Mouse (Mus musculus) lung, postnatal 0 days (tissue): ENCODE measurements around the gene Nek8. TPM values are rescaled to one million over a fixed set of nuclear protein-coding genes. Genes with fewer than 3 reads are reported as not detected.

Source experiments
- ATAC-seq: fragments of 200-750 bp; cut with Nextera tagmentation; 2 replicates; pipeline ENCODE4 v1.8.0; 2017; ENCODE audit warnings: moderate library complexity
- DNase-seq: peaks from one replicate; pipeline ENCODE4 v3.0.0-alpha.2; 2016; ENCODE audit warnings: low spot score
- H3K27ac ChIP-seq: fragments of 300-500 bp; sonication (generic); 2 replicates; pipeline ENCODE4 v1.5.1; 2014; ENCODE audit warnings: antibody characterized with exemption, mild to moderate bottlenecking, low read length, mixed read lengths
- H3K27me3 ChIP-seq: fragments of 300-500 bp; sonication (generic); replicated peaks from 2 replicates; pipeline ENCODE4 v1.6.1; 2014; ENCODE audit warnings: low read length, mixed read lengths; ENCODE audit not compliant: insufficient read depth
- H3K36me3 ChIP-seq: fragments of 300-500 bp; sonication (generic); 2 replicates; pipeline ENCODE4 v1.6.1; 2014; ENCODE audit warnings: low read length, mixed read lengths; ENCODE audit not compliant: insufficient read depth
- H3K4me1 ChIP-seq: fragments of 300-500 bp; sonication (generic); 2 replicates; pipeline ENCODE4 v1.6.1; 2014; ENCODE audit warnings: antibody characterized with exemption, low read depth, low read length, mixed read lengths; ENCODE audit not compliant: insufficient read depth
- H3K4me2 ChIP-seq: fragments of 300-500 bp; sonication (generic); replicated peaks from 2 replicates; pipeline ENCODE4 v1.6.1; 2014; ENCODE audit warnings: low read depth, mild to moderate bottlenecking, low read length, moderate library complexity, mixed read lengths
- H3K4me3 ChIP-seq: fragments of 300-500 bp; sonication (generic); 2 replicates; pipeline ENCODE4 v1.5.1; 2014; ENCODE audit warnings: low read depth, low read length
- H3K9ac ChIP-seq: fragments of 300-500 bp; sonication (generic); replicated peaks from 2 replicates; pipeline ENCODE4 v1.6.1; 2014; ENCODE audit warnings: low read depth, mild to moderate bottlenecking
- H3K9me3 ChIP-seq: fragments of 300-500 bp; sonication (generic); 2 replicates; pipeline ENCODE4 v1.6.1; 2016; ENCODE audit warnings: low read length, mixed read lengths
- CTCF ChIP-seq: IDR thresholded peaks from 2 replicates; pipeline ENCODE4 v1.5.1; 2016; ENCODE audit warnings: antibody characterized with exemption, mild to moderate bottlenecking
- EP300 ChIP-seq: IDR thresholded peaks from 2 replicates; pipeline ENCODE4 v1.6.1; 2016; ENCODE audit warnings: antibody characterized with exemption, mild to moderate bottlenecking, control low read depth
- WGBS: fragments of 180-500 bp; shearing (Covaris S2); extraction: QIAGEN DNeasy Blood & Tissue Kit; methylation state at CpG from one replicate; pipeline ENCODE4 v1.1.7; 2014; 5-methylcytosine and 5-hydroxymethylcytosine counted together
- polyA plus RNA-seq: library from polyadenylated mRNA; unstranded; fragments of >200 nt; fragmentation: Nextera tagmentation; extraction: Ambion mirVana; gene quantifications from 2 replicates; pipeline ENCODE4 v1.2.1, GENCODE M21; 2015

The Nek8 gene
- polyA plus RNA-seq, 1 experiment from 2014 or later: 11.7 TPM

GRCm38 (mm10) chr11:78155674-78156073, 20.8 kb downstream of the Nek8 start:
- H3K4me1 ChIP-seq: peaks cover 8% of the 10 kb centered on the region; the same call in 1 of the 2 replicates
- TF ChIP-seq CTCF: no peak
- TF ChIP-seq EP300: no peak
- no peak overlapping the region for H3K9ac ChIP-seq
- ATAC-seq (no peak), DNase-seq (no peak)
- H3K9me3 ChIP-seq: no peaks in the 10 kb centered on the region
- H3K4me3 ChIP-seq: no peak overlapping the region
- WGBS: 80% methylated on average over 5 of the region's 5 CpGs
- H3K4me2 ChIP-seq: no peak overlapping the region
- no peak overlapping the region for H3K27ac ChIP-seq
- H3K36me3 ChIP-seq: 0 out of 2 replicates have a peak, but pooled peaks cover 4% of the 10 kb centered on the region
- no peaks in the 10 kb centered on the region for H3K27me3 ChIP-seq

DNA sequence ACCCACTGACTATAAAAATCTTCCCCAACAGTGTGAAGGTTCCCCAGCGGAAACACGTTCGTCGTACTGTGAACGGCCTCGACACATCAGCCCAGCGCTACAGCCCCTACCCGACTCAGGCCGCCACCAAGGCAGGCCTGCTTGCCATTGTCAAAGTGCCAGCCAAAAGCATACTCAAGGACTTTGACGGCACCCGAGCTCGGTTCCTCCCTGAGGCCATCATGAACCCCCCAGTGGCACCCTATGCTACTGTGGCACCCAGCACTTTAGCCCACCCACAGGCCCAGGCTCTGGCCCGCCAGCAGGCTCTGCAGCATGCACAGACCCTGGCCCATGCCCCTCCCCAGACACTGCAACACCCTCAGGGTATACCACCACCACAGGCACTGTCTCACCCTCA, 22.7 kb downstream of the Nek8 start:
- no peak for ATAC-seq

GRCm38 (mm10) chr11:78152299-78153231, 23.9 kb downstream of the Nek8 start:
- H3K4me3 ChIP-seq: no peak overlapping the region
- peak; percentile 77 for ATAC-seq
- peak overlapping the region; percentile 74 for H3K27ac ChIP-seq
- H3K9ac ChIP-seq: no peak overlapping the region
- WGBS: 26% methylated on average over 9 of the region's 9 CpGs
- peak; percentile 67 for DNase-seq
- H3K9me3 ChIP-seq: no peaks in the 10 kb centered on the region
- 0 out of 2 replicates have a peak overlapping the region, but pooled peaks have one; percentile 11 for H3K4me2 ChIP-seq
- no peak for TF ChIP-seq CTCF
- TF ChIP-seq EP300: no peak
- H3K4me1 ChIP-seq: peaks cover 4% of the 10 kb centered on the region; the same call in 1 of the 2 replicates
- H3K27me3 ChIP-seq: no peaks in the 10 kb centered on the region
- H3K36me3 ChIP-seq: 0 out of 2 replicates have a peak, but pooled peaks cover 9% of the 10 kb centered on the region

More for the DNA sequence above, 22.7 kb downstream of the Nek8 start:
- no peak for DNase-seq
- no peaks in the 10 kb centered on the region for H3K27me3 ChIP-seq
- TF ChIP-seq CTCF (no peak), EP300 (no peak)
- 0 out of 2 replicates have a peak, but pooled peaks cover 9% of the 10 kb centered on the region for H3K36me3 ChIP-seq
- H3K9me3 ChIP-seq: no peaks in the 10 kb centered on the region
- H3K9ac ChIP-seq: no peak overlapping the region
- H3K4me1 ChIP-seq: peaks cover 4% of the 10 kb centered on the region; the same call in 1 of the 2 replicates
- no peak overlapping the region for H3K4me3 ChIP-seq
- no peak overlapping the region for H3K4me2 ChIP-seq
- H3K27ac ChIP-seq: peak overlapping the region; percentile 74; the same call in 1 of the 2 replicates
- 66% methylated on average over 13 of the region's 13 CpGs for WGBS

DNA sequence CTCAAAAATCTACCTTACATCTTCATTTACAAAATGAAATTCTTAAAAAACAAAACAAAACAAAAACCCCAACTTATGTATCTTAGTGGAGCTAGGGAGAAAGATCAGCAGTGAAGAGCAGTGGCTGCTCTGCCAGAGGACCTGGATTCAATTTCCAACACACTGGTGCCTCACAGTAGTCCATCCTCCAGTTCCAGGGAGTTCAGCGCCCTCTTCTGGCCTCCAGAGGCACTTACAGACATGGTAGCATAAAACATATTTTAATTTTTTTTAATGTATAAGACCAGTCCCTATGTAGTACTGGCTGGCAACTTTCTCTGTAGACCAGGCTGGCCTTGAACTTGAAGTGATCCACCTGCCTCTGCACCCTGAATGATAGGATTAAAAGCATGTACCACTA, 25.3 kb downstream of the Nek8 start:
- H3K9ac ChIP-seq: no peak overlapping the region
- no peaks in the 10 kb centered on the region for H3K27me3 ChIP-seq
- no peak overlapping the region for H3K4me3 ChIP-seq
- H3K9me3 ChIP-seq: no peaks in the 10 kb centered on the region
- DNase-seq: peak; percentile 64
- TF ChIP-seq CTCF (peak; percentile 66), EP300 (no peak)
- H3K27ac ChIP-seq: no peak overlapping the region
- ATAC-seq: no peak
- H3K36me3 ChIP-seq: 0 out of 2 replicates have a peak, but pooled peaks cover 9% of the 10 kb centered on the region
- WGBS: 48% methylated on average over 1 of the region's 1 CpGs
- H3K4me1 ChIP-seq: peaks cover 4% of the 10 kb centered on the region; the same call in 1 of the 2 replicates
- H3K4me2 ChIP-seq: no peak overlapping the region

- DNase-seq (no peak), ATAC-seq (no peak)
- H3K9ac ChIP-seq: no peak overlapping the region
- 0 out of 2 replicates have a peak, but pooled peaks cover 5% of the 10 kb centered on the region for H3K36me3 ChIP-seq
- no peak overlapping the region for H3K4me2 ChIP-seq
- peaks cover under 1% of the 10 kb centered on the region; the same call in 1 of the 2 replicates for H3K4me1 ChIP-seq
- TF ChIP-seq CTCF: no peak
- no peak overlapping the region for H3K4me3 ChIP-seq
- 86% methylated on average over 6 of the region's 6 CpGs for WGBS
- no peak overlapping the region for H3K27ac ChIP-seq
- no peaks in the 10 kb centered on the region for H3K9me3 ChIP-seq
- no peaks in the 10 kb centered on the region for H3K27me3 ChIP-seq
Measured at GRCm38 (mm10) chr11:78146707-78147543, 29.6 kb downstream of the Nek8 start.

DNA sequence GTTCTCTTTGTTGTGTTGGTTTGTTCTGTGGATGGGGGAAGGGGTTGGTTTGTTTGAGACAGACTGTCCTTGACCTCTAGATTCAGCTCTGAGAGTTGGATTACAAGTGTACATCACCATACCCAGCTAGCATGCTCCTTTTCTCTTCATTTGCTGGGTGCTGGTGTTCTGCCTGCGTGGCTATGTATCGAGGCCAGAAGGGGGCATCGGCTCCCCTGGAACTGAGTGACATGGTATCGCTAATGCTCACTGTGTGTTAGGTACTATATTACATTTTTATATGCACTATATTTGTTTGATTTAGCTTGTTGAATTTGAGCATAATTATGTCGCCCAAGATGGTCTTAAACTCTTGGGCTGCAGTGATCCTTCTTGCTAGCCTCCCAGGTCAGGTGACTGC, 30.3 kb downstream of the Nek8 start:
- H3K9me3 ChIP-seq: no peaks in the 10 kb centered on the region

More for the DNA sequence above, 30.3 kb downstream of the Nek8 start:
- Histone ChIP-seq H3K36me3 (0 out of 2 replicates have a peak, but pooled peaks cover 5% of the 10 kb centered on the region), H3K4me1 (no peaks in the 10 kb centered on the region), H3K4me3 (no peak overlapping the region), H3K27me3 (no peaks in the 10 kb centered on the region), H3K27ac (no peak overlapping the region), H3K4me2 (no peak overlapping the region), H3K9ac (no peak overlapping the region)
- TF ChIP-seq CTCF (peak; percentile 43), EP300 (no peak)
- DNase-seq: no peak
- no peak for ATAC-seq
- 89% methylated on average over 5 of the region's 5 CpGs for WGBS
